Mouse (Mus musculus) kidney, adult 2 months (tissue): ENCODE measurements around the gene Igfbpl1.

ENCODE experiments used
- CTCF ChIP-seq: fragments of 200-500 bp; conservative IDR thresholded peaks from 2 replicates; pipeline ENCODE4 v1.5.1; 2011; ENCODE audit warnings: low read depth, mild to moderate bottlenecking, control low read depth, low read length, moderate library complexity, mixed read lengths; ENCODE audit not compliant: insufficient read depth, insufficient read length
- POLR2A ChIP-seq: fragments of 200-500 bp; IDR thresholded peaks from one replicate; pipeline ENCODE4 v1.6.1; 2011; ENCODE audit warnings: low read depth, low read length, control low read depth

- TF ChIP-seq CTCF, result no peak
- no peak for TF ChIP-seq POLR2A
These were observed 2.5 kb downstream of the Igfbpl1 start for GRCm38 (mm10) chr4:45824049-45824760.
